Mouse (Mus musculus) frontal cortex, postnatal 25 days (tissue): ENCODE measurements around the gene Cyb5rl.

Experiments
- DNase-seq, 2 experiments: peaks; one replicate each; pipeline ENCODE4 v3.0.0; 2022; ENCODE audit warnings: low spot score in 2 of 2

Gene Cyb5rl

DNA sequence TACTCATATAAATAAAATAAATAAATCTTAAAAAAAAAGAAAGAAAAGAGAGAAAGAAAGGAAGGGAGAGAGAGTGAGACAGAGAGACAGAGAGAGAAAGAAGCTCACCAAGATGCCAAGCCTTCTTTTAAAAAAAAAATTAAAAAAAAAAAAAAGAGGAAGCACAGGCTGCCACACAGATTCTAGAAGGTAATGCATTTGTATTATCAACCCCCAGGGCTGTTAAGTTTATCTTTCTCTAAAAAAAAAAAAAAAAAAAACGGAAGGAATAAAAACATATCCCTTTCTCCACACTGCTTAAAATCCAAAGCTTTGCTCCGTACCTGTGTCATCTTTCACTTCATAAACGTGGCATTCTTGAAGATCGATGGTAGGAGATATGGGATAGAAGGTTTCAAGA lies 5.2 kb upstream of the Cyb5rl start:
- no peak for DNase-seq

DNA sequence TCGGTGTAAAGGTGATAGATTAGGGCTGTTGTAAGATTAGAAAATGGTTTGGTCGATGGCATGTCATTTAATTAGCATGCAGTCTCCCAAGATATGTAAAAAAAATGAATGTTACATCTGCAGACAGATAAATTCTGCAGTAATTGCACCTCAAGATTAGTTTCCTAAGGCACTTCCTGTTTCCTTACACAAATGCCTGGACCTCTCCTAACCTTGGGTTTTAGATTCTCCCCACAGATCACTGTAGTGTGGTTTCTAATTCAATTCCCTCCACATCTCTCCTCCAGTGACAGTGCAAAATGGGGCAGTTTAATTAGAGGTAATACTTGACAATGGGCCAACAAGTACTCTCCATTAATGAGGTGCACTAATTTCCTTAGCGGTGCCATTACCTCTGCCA lies 3.6 kb upstream of the Cyb5rl start:
- DNase-seq = no peak

DNA sequence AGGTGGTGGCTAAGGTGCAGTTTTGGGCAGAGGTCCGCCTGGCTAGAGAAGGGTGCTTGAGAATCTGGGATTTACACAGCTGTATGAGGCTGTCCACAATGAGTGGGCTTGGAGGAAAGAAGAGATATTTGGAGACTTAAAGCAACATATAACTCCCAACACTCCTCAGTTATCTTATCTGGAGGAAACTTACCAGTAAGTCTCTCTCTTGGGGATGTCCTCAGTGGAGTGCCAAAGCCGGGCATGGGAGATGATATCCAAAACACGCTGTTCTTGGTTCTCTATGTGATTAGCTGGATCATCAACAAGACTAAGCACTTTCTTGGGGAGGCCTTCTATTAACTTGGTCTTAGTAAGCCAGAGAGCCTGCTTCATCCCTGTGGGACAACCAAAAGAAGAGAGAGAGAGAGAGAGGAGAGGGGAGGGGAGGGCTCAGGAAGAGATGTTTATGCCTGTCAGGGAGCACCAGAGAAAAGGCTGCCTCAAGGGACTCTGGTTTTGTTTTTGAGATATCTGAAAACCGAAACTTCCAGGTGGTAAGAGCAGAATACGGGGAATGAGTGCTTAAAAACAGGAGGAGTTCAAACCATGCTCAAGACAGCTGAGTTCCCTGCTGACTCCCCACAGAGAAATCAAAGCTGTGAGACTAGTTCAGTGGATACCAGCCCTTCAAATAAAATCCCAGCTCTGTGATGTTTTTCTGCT lies 2.2 kb upstream of the Cyb5rl start:
- no peak for DNase-seq

DNA sequence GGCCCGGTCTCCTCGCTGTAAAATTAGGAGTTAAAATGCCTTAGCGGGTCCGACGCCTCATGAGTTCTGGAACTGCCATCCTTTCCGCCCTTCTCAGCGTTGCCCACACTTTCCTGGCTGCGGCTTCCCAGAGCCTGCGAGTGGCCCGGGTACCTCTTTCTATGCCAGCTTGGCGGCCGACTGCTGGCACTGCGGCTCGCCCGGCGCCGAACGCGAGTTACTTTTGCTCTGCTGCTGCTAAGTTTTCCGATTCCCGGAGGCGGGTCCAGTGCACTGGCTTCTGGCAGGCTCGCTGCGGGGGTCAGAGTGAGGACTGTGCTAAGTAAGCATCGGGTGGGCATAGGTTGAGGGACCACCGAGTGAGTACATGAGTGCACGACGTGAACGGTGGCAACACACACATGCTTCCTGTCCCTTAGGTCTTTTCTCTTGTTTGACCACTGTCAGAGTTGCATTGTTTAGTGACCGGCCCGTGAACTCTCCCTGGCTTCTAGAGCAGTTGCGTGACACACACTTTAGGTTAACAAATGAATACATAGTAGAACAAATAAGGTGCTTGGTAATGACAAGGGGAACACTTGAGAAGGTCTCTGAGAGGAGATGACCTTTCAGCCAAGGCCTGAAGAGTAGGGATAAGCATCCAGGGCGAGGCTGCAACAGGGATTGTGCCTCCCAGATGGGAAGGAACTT lies 508 bp downstream of the Cyb5rl start:
- DNase-seq = no peak

DNA sequence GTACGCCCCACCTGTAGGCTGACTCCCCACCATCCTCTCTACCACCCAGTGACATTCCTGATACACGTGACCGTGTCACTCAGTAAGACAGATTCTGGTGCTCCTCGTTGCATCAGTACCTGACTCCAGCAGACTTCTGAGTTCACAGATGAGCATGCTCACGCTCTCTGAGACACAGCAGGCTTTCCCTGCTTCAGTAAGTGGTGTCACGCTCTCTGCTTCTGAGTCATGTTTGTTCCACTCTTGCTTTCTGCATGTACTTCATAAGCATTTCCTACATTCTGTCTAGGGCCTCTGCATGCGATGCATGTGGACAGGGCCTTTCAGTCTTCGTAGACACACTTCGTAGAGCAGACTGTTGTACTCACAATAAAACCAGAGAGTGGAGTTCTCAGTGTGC lies 5.6 kb downstream of the Cyb5rl start:
- no peak for DNase-seq

DNA sequence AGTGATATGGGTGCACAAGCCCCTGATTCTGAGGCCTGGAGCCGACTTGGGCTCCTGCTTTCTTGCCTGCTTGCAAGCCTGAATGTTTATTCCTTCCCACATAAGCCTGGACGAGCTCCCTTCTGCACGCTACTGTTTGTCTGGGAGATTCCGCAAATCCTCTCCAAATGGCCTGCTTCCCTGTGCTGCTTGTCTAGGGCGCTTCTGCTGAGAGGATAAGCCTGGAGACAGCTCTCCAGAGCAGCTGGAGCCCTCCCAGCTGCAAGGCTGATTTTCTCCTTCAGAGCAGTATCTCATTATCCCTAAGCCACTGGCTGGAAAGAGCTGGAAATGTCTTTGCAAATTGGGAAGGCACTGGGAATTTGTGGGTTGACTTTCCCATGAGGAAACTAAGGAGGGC lies 8.7 kb downstream of the Cyb5rl start:
- no peak for DNase-seq

DNA sequence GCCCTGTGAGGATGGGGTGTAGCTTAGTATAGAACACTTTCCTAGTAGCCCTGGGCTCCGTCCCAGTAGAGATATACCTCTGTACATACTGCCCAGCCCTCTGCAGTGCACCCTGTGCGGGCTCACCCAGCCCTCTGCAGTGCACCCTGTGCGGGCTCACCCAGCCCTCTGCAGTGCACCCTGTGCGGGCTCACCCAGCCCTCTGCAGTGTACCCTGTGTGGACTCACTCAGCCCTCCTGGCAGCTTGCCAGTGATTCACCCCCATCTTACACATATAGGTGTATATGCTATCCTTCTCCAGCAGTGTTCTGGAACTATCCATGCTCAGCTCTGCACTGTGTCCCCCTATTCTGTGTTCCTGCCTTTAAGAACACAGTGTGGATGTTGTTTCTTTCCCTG lies 12.1 kb downstream of the Cyb5rl start:
- DNase-seq = no peak

DNA sequence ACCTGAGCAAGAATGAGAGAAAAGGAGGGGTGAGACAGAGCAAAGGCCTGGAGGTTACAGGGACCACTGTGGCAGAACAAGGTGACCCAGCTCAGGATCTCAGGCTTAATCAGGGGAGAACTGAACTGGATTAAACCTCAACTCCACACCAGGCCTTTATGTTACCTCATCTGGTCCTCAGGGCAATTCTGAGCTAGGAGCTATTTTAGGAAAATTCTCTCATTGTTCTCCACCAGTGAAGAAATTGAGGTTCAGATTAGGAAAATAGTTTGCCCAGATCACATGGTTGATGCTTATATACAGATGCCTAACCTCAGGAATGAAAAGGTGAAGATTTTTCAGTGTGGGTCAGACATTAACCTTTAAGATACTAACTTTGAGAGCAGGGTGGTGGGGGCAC lies 12.9 kb downstream of the Cyb5rl start:
- no peak for DNase-seq

DNA sequence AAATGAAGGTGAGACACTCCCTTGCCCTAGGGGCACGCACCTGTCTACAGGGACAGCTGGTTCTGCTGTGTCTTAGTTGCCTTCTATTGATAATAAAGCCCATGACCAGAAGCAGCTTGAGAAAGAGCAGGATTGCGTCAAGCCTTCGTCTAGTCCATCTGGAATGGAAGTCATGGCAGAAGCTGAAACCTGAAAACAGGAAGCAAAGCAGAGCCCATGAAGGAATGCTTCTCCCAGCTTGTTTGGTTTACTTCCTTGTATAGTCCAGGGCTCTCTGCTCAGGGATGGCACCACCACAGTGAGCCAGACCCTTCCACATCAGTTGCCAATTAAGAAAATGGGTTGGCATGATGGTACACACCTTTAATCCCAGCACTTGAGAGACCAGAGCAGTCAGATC lies 15.4 kb downstream of the Cyb5rl start:
- no peak for DNase-seq

DNA sequence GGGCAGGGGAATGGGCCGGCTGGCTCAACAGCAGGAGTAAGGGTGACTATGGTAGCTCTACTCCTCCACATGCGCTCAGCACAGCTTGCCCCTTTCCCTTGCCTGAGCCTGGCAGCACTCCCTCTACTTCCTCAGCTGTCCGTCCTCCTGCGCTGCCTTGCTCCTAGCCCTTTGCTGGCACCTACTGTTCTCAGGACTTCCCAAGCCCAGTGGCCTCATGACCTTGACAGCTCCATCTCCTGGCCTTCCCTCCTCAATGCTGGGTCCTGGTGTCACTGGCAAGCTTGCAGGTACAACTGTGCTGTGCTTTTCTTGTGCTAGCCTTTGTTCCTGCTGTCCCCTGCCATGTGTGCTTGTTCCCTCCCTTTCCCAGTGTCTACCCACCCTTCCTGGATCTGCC lies 16.3 kb downstream of the Cyb5rl start:
- no peak for DNase-seq

DNA sequence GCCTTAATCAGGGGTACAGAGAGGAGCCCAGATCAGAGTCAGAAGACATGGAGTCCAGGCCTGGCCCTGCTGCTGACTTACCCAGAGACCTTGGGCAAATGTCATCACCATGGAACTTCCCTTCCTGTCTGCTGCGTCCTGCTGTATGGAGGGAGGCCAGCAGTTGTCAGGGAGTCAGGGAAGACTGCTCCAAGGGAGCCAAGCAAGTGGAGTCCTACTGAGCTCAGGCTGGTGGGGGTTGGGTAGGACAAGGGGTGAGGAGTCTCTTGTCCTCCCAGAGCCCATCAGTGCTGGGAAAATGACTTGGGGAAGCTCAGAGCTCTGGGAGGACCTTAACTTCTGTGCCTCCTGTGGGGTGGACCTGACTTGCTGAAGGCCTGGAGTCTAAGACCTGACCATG lies 17.6 kb downstream of the Cyb5rl start:
- DNase-seq = no peak

DNA sequence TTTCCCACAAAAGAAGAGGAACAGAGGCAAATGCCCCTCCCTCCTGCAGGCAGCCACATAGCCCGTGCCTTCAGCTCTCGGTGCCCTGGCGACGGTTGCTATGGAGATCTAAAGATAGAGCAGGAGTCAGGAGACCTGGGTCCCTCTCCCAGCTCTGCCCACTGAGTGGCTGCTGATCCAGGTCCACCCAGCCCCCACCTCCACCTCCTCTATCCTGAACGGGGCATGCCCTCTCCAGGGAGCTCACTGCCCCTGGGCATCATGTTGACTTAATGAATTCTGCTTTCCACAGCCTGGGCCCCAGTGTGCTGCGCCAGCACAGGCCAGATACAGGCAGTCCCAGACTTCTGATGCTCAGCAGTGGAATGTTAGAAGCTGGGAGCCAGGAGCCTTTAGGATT lies 18.1 kb downstream of the Cyb5rl start:
- peak; percentile 41 to 52 for DNase-seq

DNA sequence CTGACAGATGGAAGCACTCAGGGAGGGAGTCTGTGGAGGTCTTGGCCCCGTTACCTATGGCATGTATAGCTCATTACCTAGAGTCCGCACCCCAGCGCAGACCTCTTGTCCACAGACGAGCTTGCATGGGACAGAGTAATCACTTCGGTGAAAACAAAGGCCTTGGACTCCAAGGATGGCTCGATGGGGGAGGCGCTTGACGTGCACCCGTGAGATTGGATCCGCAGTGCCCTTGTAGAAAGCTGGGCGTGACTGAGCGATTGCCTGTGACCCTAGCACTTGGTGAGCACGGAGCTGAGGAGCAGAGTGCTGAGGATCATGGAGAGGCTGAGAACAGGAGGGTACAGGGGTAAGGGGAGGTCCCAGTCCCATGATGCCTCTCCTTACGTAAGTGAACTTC lies 24.9 kb downstream of the Cyb5rl start:
- DNase-seq = no peak

DNA sequence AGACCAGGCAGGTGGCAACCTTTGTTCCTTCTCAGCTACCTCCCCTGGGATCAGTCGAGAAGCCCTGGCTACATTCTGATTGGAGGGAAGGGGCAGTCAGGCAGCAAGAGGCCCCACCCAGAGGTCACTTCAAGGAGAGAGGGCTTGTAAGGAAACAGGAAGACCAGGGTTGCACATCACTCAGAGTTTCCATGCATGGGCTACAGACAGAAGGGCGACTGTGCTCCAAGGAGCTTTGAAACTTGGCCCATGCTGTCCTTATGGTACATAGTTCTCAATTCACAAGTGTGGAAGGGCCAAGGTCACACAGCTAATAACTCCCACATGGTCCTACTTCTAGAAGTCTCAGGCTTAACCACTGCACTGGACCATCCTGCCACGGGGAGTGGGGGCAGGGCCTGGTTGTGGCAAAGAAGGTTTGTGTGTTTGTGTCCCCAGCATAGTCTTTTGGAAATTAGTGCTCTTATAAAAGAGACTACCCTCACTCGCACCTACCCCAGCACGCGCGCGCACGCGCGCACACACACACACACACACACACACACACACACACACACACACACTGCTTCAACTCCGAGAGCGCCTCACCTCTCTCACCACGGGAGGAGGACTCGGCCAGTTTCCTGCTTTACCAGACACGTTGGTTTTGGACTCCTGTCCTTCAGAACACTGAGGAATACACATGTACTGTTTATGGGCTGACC lies 27.8 kb downstream of the Cyb5rl start:
- DNase-seq = no peak

DNA sequence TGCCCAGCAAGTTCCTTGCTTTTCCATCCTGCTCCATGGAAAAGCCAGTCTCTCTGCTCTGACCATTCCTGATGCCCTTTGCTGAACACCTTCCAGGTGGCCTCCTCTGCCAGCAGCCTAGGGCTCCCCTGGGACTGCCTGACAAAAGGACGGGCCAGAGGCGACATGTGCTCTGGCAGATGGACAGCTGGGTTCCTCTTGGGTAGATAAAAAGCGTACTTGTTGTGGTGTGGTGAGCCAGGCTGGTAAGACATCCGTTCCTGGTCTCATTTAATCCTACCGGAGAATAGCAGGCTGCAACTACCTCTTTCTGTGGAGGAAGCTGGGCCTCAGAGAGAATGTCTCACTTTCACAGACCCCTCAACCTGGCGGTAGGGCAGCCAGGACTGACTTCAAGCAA lies 29.3 kb downstream of the Cyb5rl start:
- no peak for DNase-seq

DNA sequence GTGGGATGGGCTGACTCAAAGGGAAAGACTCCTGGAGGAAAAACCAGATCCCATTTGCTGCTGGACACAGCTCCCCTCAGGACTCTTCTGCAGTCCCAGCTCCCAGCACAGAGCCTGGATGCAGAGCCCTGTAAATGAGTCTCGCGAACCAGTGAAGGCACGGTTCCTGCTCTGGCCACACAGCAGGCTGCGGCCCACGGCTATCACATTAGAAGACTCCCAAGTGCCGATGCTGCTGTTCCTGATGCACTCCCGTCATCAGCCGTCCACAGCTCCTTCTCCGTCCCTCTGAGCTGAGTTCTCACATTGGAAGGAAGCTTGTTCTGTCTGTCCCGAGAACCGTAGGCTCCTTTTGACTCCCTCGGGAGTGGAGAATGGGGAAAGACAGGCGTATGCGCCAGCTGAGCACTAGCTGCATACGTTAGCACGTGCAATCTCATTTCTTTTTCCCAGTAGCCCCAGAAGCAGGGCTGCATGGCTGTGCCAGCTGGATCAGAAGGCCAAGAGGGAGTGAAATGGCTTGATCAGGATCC lies 30.1 kb downstream of the Cyb5rl start, which contains the start of gene Cdcp2:
Cdcp2 (plus strand) TSS at position 51 of the 533 bp plus-strand sequence.
- no peak for DNase-seq

DNA sequence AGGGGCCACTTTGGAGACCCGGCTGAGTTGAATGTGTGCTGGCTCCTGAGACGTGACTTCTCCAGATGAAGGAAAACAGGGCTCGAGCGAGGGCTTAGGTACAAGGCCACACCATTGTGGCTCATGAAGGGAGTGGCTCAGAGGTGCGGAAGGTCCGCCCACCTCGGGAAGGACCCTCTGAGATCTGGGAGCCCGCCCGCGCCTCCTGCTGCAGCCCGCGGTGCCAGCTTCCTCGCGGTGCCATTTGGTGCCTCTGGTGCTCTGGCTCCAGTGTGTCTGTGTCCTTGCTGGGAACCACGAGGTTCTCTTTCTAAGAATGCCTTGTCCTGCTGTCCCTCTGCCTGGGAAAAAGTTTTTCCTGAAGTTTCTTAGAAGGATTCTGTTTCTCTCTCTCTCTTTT lies 31.1 kb downstream of the Cyb5rl start:
- DNase-seq = no peak

DNA sequence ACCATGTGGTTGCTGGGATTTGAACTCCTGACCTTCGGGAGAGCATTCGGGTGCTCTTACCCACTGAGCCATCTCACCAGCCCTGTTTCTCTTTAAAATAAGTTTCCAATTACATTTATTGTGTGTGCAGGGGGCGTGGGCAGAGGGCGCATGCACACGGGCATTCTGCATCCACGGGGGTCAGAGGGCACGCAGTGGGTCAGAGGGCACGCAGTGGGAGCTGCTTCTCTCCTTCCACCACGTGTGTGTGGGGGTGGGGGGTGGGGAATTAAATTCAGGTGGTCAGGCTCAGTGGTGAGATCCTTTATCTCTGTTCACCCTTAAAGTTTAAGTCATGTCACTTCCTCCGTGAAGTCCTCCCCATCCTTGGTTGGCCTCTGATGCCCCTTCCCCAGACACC lies 31.6 kb downstream of the Cyb5rl start:
- DNase-seq = no peak

DNA sequence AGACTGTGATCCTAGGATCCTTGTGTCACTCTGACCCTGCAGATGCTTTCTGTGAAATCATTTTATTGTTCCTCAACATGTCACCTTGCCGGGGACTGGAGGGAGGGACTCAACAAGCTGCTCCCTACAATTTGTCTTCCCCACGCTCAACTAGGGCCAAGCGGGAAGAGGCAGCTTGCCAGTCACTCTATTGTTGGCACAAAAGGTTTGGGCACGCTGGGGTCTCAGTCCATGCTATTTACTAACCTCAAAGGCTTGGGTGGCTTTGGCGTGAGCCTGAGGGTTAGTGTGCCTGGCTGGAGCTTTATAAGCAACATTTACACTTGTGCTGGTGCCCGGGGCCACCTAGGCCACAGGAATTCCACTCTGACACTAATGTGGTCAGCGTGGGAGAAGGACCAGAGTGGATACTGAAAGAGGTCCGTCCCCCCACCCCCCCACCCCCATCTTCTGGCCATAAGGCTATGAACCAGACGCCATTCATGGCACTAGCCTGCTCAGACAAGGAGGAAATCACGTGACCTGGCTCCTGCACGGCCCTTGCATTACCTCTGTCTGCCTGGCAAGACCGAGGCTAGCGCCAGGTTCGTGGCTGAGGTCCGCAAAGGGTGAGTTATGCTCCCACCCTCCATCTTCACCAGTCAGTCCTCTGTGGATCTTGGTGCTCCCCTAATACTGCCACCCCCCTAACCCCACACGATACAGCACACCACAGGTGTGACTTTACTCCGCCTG lies 32.2 kb downstream of the Cyb5rl start:
- DNase-seq = no peak

DNA sequence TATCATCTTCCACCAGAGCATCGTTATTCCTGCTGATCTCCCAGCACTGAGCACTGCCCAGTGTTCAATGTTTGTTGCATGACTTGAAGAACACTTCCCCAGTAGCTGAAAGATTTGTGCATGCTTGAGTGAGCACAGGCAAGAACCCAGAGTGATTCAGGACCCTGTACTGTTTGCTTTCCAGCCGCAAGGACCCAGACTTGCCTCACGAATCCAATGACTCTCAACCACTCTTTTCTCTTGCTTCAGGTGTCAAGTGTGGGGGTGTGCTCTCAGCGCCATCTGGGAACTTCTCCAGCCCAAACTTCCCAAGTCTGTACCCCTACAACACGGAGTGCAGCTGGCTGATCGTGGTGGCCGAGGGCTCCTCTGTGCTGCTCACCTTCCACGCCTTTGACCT lies 35.4 kb downstream of the Cyb5rl start:
- no peak for DNase-seq

DNA sequence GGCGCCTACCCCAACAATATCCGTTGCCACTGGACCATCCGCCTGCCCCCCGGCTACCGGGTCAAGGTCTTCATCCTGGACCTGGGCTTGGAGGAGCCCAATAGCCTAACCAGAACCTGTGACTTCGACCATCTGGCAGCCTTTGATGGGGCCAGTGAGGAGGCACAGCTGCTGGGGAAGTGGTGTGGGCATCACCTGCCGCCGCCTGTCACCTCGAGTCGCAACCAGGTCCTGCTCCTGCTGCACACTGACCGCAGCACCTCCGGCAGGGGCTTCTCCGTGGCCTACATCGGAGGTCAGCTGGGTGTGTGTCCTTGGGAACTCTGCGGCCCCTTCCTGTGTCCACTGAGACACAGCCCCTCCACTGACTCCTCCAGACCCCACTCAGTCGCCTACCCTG lies 40.0 kb downstream of the Cyb5rl start:
- DNase-seq = no peak

DNA sequence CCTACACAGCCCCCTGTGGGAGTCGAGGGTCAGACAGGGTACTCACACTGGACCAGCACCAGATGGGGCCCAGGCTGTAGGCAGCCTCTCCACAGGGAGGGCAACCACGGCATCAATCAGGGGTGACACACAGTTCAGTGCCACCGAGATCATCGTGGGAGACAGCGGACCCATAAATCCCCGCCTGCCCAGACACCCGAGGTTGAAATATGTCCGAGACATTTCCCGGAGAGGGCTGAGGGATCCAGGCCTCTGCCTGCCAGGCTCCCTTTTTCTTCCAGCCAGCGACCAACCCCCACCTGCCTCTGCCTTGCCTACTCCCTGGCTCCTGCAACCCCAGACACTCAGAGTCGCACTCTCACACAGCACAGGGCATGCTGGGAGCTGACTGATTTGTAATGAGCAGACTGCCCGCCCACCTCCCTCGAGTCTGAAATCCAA lies 41.5 kb downstream of the Cyb5rl start:
- DNase-seq = no peak
